Mouse (Mus musculus): ENCODE measurements around the gene Pam.

- TF ChIP-seq CTCF (IDR thresholded peaks at IDR 0.05; ENCODE audit: low read depth, low read length) = no peak
- no peak for TF ChIP-seq POLR2A (IDR thresholded peaks at IDR 0.05; ENCODE audit: borderline replicate concordance, low read depth, low read length)
Measured at GRCm38 (mm10) chr1:97827566-97827965, 267.9 kb downstream of the Pam start.
